21 mouse cellular contexts compared by ENCODE assay signal in genomic region chr6:118046924-118047323, GRCm38 (mm10). TPM values are rescaled to one million over a fixed set of nuclear protein-coding genes. Genes with fewer than 3 reads are reported as not detected.
DNase-seq lines count a peak whose midpoint lies in the region; ATAC-seq and TF ChIP-seq lines count a peak whose summit lies in the region.
"Had no signal": no experiment of that assay in that cellular context is flagged by ENCODE, and none has a peak within 500 bp of the region (broad histone marks: within the 10 kb centered on the region; RNA-seq: fewer than 3 reads in every experiment).

No protein-coding gene starts in this region.

- peak; percentile 22; the same call in 1 of the 2 replicates for ATAC-seq in frontal cortex, adult (ENCODE audit: low TSS enrichment)
- peak; percentile 41; the same call in 1 of the 2 replicates for ATAC-seq in midbrain, postnatal 0 days (ENCODE audit: low FRiP score)
- ATAC-seq in midbrain, embryonic 14.5 days (ENCODE audit: low FRiP score, low TSS enrichment): no peak
- ATAC-seq: activated CD4-positive, CD25-positive, alpha-beta regulatory T cell, adult 4 months; forebrain, embryonic 13.5 days had no signal

- H3K4me1 ChIP-seq in midbrain, postnatal 0 days (ENCODE audit: insufficient read depth, low read length): no peaks in the 10 kb centered on the region
- no peaks in the 10 kb centered on the region for H3K4me1 ChIP-seq in midbrain, embryonic 14.5 days (ENCODE audit: control insufficient read depth, insufficient read depth, low read length)
- H3K4me1 ChIP-seq: forebrain, embryonic 13.5 days; hindbrain, embryonic 15.5 days had no signal

- H3K27me3 ChIP-seq in midbrain, postnatal 0 days (ENCODE audit: insufficient read depth, low read length): no peaks in the 10 kb centered on the region
- no peaks in the 10 kb centered on the region for H3K27me3 ChIP-seq in midbrain, embryonic 14.5 days (ENCODE audit: control insufficient read depth, insufficient read depth, low read length)
- H3K27me3 ChIP-seq: forebrain, embryonic 13.5 days; heart, embryonic 15.5 days; hindbrain, embryonic 15.5 days had no signal

- H3K27ac ChIP-seq in left cerebral cortex, adult 2 months: peak overlapping the region; percentile 38; the same call in 1 of the 2 replicates
- H3K27ac ChIP-seq in midbrain, postnatal 0 days (ENCODE audit: low read depth, low read length): no peak overlapping the region
- no peak overlapping the region for H3K27ac ChIP-seq in midbrain, embryonic 14.5 days (replicated peaks; ENCODE audit: low read depth, low read length)
- H3K27ac ChIP-seq: embryonic facial prominence, embryonic 10.5 days; forebrain, embryonic 13.5 days; heart, adult 2 months; heart, embryonic 15.5 days; hindbrain, embryonic 15.5 days had no signal

- TF ChIP-seq CTCF in left cerebral cortex, adult 2 months (IDR thresholded peaks at IDR 0.05): no peak
- no peak for TF ChIP-seq CTCF in midbrain, postnatal 0 days (IDR thresholded peaks at IDR 0.05)

- no peaks in the 10 kb centered on the region for H3K9me3 ChIP-seq in midbrain, postnatal 0 days (ENCODE audit: low read length)
- no peaks in the 10 kb centered on the region for H3K9me3 ChIP-seq in midbrain, embryonic 14.5 days (ENCODE audit: control insufficient read depth, low read length)
- H3K9me3 ChIP-seq: forebrain, embryonic 13.5 days; heart, embryonic 15.5 days; hindbrain, embryonic 15.5 days had no signal

- no peaks in the 10 kb centered on the region for H3K36me3 ChIP-seq in midbrain, postnatal 0 days (ENCODE audit: insufficient read depth, low read length)
- H3K36me3 ChIP-seq in midbrain, embryonic 14.5 days (ENCODE audit: control insufficient read depth, insufficient read depth, low read length): no peaks in the 10 kb centered on the region
- H3K36me3 ChIP-seq: embryonic facial prominence, embryonic 10.5 days; heart, embryonic 15.5 days; hindbrain, embryonic 15.5 days had no signal

- intact Hi-C loops in left cerebral cortex, adult 2 months (cut with DNase I): no loop called here

- no peak overlapping the region for H3K4me3 ChIP-seq in left cerebral cortex, adult 2 months
- H3K4me3 ChIP-seq in midbrain, postnatal 0 days (ENCODE audit: low read depth, low read length): no peak overlapping the region
- H3K4me3 ChIP-seq in midbrain, embryonic 14.5 days (replicated peaks; ENCODE audit: low read depth, low read length): no peak overlapping the region
- H3K4me3 ChIP-seq: embryonic facial prominence, embryonic 10.5 days; forebrain, embryonic 13.5 days; heart, adult 2 months; heart, embryonic 15.5 days; hindbrain, embryonic 15.5 days had no signal

- no peak overlapping the region for H3K9ac ChIP-seq in midbrain, postnatal 0 days (replicated peaks; ENCODE audit: low read length, poor library complexity, severe bottlenecking)
- H3K9ac ChIP-seq in midbrain, embryonic 14.5 days (replicated peaks; ENCODE audit: low read length): no peak overlapping the region
- H3K9ac ChIP-seq: forebrain, embryonic 13.5 days; heart, embryonic 15.5 days; hindbrain, embryonic 15.5 days had no signal

- no peak for DNase-seq in frontal cortex, postnatal 14 days (ENCODE audit: low spot score in 2 of 2)
- no peak for DNase-seq in left cerebral cortex, adult 2 months (ENCODE audit: extremely low spot score in 1 of 2, low spot score in 2 of 2)
- DNase-seq in left cerebral cortex, adult 9 months (ENCODE audit: low spot score in 2 of 2): no peak
- DNase-seq in midbrain, postnatal 0 days (ENCODE audit: low spot score): no peak
- no peak for DNase-seq in midbrain, embryonic 14.5 days
- no peak for DNase-seq in T-cell, adult 2 months (ENCODE audit: low spot score)
- DNase-seq: adrenal gland, postnatal 14 days; cerebellum, adult 18-20 months; cerebellum, adult 9-11 months; cerebellum, postnatal 36 days; gastrocnemius, postnatal 14 days; heart, adult 2 months; heart, postnatal 14 days had no signal

- H3K4me2 ChIP-seq in midbrain, postnatal 0 days (ENCODE audit: low read depth, low read length, poor library complexity, severe bottlenecking): no peak overlapping the region
- no peak overlapping the region for H3K4me2 ChIP-seq in midbrain, embryonic 14.5 days (ENCODE audit: low read length)
- H3K4me2 ChIP-seq: forebrain, embryonic 13.5 days; heart, embryonic 11.5 days; heart, embryonic 15.5 days; hindbrain, embryonic 15.5 days had no signal

RNA-seq across cellular contexts. Expression of gene Rasgef1a, which starts 35.7 kb away (rescaled TPM):
- 100 to 1,000 TPM; 208 to 213 TPM for total RNA-seq in left cerebral cortex, adult 2 months (2021)
- 23.0 and 25.4 TPM in 2 replicates for total RNA-seq in midbrain, postnatal 0 days (2014; rRNA removed)
- 10.9 and 11.6 TPM in 2 replicates for polyA plus RNA-seq in midbrain, postnatal 0 days (2015; fragmentation: Nextera tagmentation; extraction: Ambion mirVana)
- 2.1 and 3.8 TPM in 2 replicates for polyA plus RNA-seq in midbrain, embryonic 14.5 days (2014; fragmentation: Nextera tagmentation; extraction: Ambion mirVana)
- total RNA-seq: hematopoietic stem cell, adult 5-6 weeks had no signal
